Mouse (Mus musculus) heart, postnatal 0 days (tissue): Measurements from ENCODE around the gene Cbll1. TPM values are rescaled to one million over a fixed set of nuclear protein-coding genes. Genes with fewer than 3 reads are reported as not detected.

Source experiments
- ATAC-seq: fragments of 200-750 bp; cut with Nextera tagmentation; 2 replicates; pipeline ENCODE4 v1.8.0; 2017; ENCODE audit warnings: low read depth, moderate number of reproducible peaks, moderate library complexity; ENCODE audit not compliant: insufficient read depth
- DNase-seq: peaks from one replicate; pipeline ENCODE4 v3.0.0-alpha.2; 2016; ENCODE audit warnings: low spot score
- H3K27ac ChIP-seq: fragments of 300-500 bp; sonication (generic); 2 replicates; pipeline ENCODE4 v1.5.1; 2014; ENCODE audit warnings: low read depth, mild to moderate bottlenecking
- H3K27me3 ChIP-seq: fragments of 300-500 bp; sonication (generic); 2 replicates; pipeline ENCODE4 v1.6.1; 2014; ENCODE audit warnings: low read length, mixed read lengths; ENCODE audit not compliant: control insufficient read depth, insufficient read depth
- H3K36me3 ChIP-seq: fragments of 300-500 bp; sonication (generic); replicated peaks from 2 replicates; pipeline ENCODE4 v1.6.1; 2014; ENCODE audit warnings: low read length, mixed read lengths; ENCODE audit not compliant: control insufficient read depth, insufficient read depth
- H3K4me1 ChIP-seq: fragments of 300-500 bp; sonication (generic); 2 replicates; pipeline ENCODE4 v1.6.1; 2014; ENCODE audit warnings: antibody characterized with exemption; ENCODE audit not compliant: control insufficient read depth, insufficient read depth
- H3K4me2 ChIP-seq: fragments of 300-500 bp; sonication (generic); 2 replicates; pipeline ENCODE4 v1.6.1; 2014; ENCODE audit warnings: low read depth, mild to moderate bottlenecking, low read length, moderate library complexity
- H3K4me3 ChIP-seq: fragments of 300-500 bp; sonication (generic); 2 replicates; pipeline ENCODE4 v1.5.1; 2014; ENCODE audit warnings: low read depth, low read length
- H3K9ac ChIP-seq: fragments of 300-500 bp; sonication (generic); replicated peaks from 2 replicates; pipeline ENCODE4 v1.6.1; 2014; ENCODE audit warnings: low read depth, low read length, mixed read lengths
- H3K9me3 ChIP-seq: fragments of 300-500 bp; sonication (generic); replicated peaks from 2 replicates; pipeline ENCODE4 v1.6.1; 2016; ENCODE audit warnings: low read length; ENCODE audit not compliant: control insufficient read depth
- CTCF ChIP-seq: IDR thresholded peaks from 2 replicates; pipeline ENCODE4 v1.5.1; 2016; ENCODE audit warnings: antibody characterized with exemption, control low read depth, low read depth
- EP300 ChIP-seq: IDR thresholded peaks from 2 replicates; pipeline ENCODE4 v1.6.1; 2016; ENCODE audit warnings: antibody characterized with exemption, low read depth
- WGBS: fragments of 180-500 bp; shearing (Covaris S2); extraction: QIAGEN DNeasy Blood & Tissue Kit; methylation state at CpG from one replicate; pipeline ENCODE4 v1.1.7; 2014; 5-methylcytosine and 5-hydroxymethylcytosine counted together
- polyA plus RNA-seq: library from polyadenylated mRNA; unstranded; fragments of >200 nt; fragmentation: Nextera tagmentation; extraction: Ambion mirVana; gene quantifications from 2 replicates; pipeline ENCODE4 v1.2.1, GENCODE M21; 2015
- total RNA-seq: library from RNA; depleted of rRNA; stranded (reverse); fragments of >200 nt; gene quantifications from 2 replicates; pipeline ENCODE4 v1.2.3, GENCODE M21; 2014; ENCODE audit warnings: low replicate concordance

Cbll1 gene
- total and polyA plus RNA-seq, 2 experiments from 2014 or later = 5.1 to 6.4 TPM

DNA sequence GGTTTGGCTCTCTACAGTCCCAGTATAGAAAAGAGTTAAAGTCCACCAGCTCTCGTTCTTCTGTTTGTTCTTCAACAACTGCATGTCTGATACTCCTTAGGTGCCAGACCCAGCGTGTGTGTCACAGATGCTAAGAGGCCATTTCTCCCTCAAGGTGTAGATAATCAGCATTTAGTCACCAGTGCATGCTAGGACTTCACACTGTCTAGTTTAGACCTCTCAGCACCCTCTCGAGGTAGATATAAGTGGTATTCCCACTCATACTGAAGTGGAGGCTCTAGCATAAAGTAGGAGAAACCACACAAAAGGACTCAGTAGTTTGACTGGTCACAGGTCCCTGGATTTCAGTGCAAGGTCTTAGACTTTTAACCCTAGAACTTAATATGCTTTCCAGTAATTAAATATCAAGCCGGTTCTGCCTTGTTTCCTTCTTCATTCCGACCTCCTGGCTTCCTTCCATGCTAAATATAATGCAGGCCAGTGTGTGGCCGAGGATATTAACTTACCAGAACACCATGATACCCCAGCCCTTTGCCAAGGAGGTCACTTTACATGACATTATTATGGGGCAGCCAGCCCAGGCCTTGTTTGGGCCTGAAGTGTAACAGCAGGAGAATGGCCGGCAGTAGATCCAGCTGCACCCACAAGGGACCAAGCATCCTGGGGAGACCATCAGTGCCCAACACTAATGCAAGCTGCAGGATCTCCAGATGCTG, 38.3 kb upstream of the Cbll1 start:
- H3K27me3 ChIP-seq = no peaks in the 10 kb centered on the region
- no peak overlapping the region for H3K9ac ChIP-seq
- H3K9me3 ChIP-seq = no peaks in the 10 kb centered on the region
- H3K27ac ChIP-seq = peak overlapping the region; percentile 78
- 25% methylated on average over 7 of the region's 7 CpGs for WGBS
- H3K4me3 ChIP-seq = no peak overlapping the region
- DNase-seq (peak; percentile 53), ATAC-seq (peak; percentile 86)
- TF ChIP-seq EP300 = peak; percentile 43; the same call in 1 of the 2 replicates
- TF ChIP-seq CTCF = no peak
- H3K36me3 ChIP-seq = no peaks in the 10 kb centered on the region
- no peak overlapping the region for H3K4me2 ChIP-seq
- H3K4me1 ChIP-seq = no peaks in the 10 kb centered on the region

GRCm38 (mm10) chr12:31534060-31534843, 34.8 kb upstream of the Cbll1 start:
- 74% methylated on average over 11 of the region's 11 CpGs for WGBS

DNA sequence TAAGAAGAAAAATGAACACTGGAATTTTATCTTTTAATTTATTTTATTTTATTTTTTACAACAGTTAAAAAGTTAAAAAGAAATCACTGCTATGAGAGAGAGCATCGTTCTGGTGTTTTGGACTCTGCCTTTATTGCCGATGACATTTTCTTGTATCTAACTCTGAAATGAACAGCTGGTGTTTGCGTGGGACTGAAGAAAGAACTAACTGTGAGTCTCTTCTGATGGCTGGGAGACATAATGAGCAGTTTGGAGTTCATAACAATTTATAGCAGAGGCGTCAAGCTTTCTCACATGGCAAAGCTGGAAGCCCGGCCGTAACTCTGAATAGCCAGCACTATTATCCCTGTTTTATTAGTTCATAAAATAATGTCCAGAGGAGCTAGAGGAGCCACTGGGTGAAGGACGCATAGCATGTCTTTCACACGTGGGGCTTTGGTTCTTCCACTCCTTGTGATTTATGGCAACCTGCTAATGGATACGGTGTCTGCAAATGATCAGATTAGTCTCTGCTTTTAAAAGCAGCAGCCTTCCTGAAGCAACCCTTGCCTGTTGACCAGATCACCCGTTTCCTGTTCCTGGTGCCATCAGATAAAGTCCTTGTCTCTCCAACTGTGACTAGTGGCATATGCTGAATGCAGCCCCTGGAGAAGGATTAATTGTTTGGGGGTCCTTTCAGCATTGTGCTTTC, 33.9 kb upstream of the Cbll1 start:
- no peaks in the 10 kb centered on the region for H3K27me3 ChIP-seq
- no peaks in the 10 kb centered on the region for H3K4me1 ChIP-seq
- no peak overlapping the region for H3K27ac ChIP-seq
- TF ChIP-seq CTCF (no peak), EP300 (no peak)
- 70% methylated on average over 10 of the region's 10 CpGs for WGBS
- H3K9me3 ChIP-seq = no peaks in the 10 kb centered on the region
- H3K36me3 ChIP-seq = no peaks in the 10 kb centered on the region
- ATAC-seq = no peak
- no peak overlapping the region for H3K4me3 ChIP-seq
- H3K9ac ChIP-seq = no peak overlapping the region
- no peak for DNase-seq
- no peak overlapping the region for H3K4me2 ChIP-seq

More at GRCm38 (mm10) chr12:31534060-31534843, 34.8 kb upstream of the Cbll1 start:
- TF ChIP-seq CTCF = no peak
- TF ChIP-seq EP300 = no peak
- Histone ChIP-seq H3K4me1 (no peaks in the 10 kb centered on the region), H3K27me3 (no peaks in the 10 kb centered on the region), H3K9ac (no peak overlapping the region), H3K36me3 (no peaks in the 10 kb centered on the region), H3K9me3 (no peaks in the 10 kb centered on the region), H3K4me3 (no peak overlapping the region), H3K27ac (no peak overlapping the region), H3K4me2 (no peak overlapping the region)
- ATAC-seq = no peak
- no peak for DNase-seq

DNA sequence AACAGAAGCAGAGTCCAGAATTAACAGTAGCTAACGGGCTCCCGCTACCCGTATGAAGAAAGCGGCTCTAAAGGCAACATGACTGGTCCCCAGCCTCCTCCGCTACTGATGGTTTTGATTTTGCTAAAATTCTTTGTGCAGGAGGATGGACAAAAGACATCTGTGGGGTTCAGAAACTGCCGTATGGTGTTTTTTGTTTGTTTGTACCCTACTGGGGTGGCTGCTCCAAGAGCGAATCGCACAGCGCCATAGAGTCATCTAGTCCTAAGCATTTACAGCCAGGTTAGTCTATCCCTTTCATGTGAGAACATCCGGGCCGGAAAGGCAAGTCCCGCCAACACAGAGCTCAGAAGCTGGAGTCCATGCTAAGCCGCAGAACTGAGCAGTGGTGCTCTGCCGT, 32.6 kb upstream of the Cbll1 start:
- no peak for DNase-seq

GRCm38 (mm10) chr12:31527407-31527806, 28.0 kb upstream of the Cbll1 start:
- no peak overlapping the region for H3K4me3 ChIP-seq
- no peaks in the 10 kb centered on the region for H3K27me3 ChIP-seq
- H3K9ac ChIP-seq = no peak overlapping the region
- TF ChIP-seq EP300 = no peak
- TF ChIP-seq CTCF = no peak
- peak; percentile 44; the same call in 1 of the 2 replicates for ATAC-seq
- no peaks in the 10 kb centered on the region for H3K36me3 ChIP-seq
- peak; percentile 47 for DNase-seq
- WGBS = 25% methylated on average over 6 of the region's 6 CpGs
- H3K9me3 ChIP-seq = peaks cover 6% of the 10 kb centered on the region; the same call in 1 of the 2 replicates
- no peaks in the 10 kb centered on the region for H3K4me1 ChIP-seq
- H3K27ac ChIP-seq = peak overlapping the region; percentile 19; the same call in 1 of the 2 replicates
- no peak overlapping the region for H3K4me2 ChIP-seq

More for the DNA sequence above, 32.6 kb upstream of the Cbll1 start:
- Histone ChIP-seq H3K27ac (no peak overlapping the region), H3K4me2 (no peak overlapping the region), H3K27me3 (no peaks in the 10 kb centered on the region), H3K36me3 (no peaks in the 10 kb centered on the region), H3K9me3 (no peaks in the 10 kb centered on the region), H3K9ac (no peak overlapping the region), H3K4me1 (no peaks in the 10 kb centered on the region), H3K4me3 (no peak overlapping the region)
- TF ChIP-seq CTCF = no peak
- no peak for TF ChIP-seq EP300
- WGBS = 78% methylated on average over 14 of the region's 14 CpGs
- ATAC-seq = no peak
